Mouse (Mus musculus) CH12.LX (cell line): ENCODE data around the gene Tbc1d14. TPM values are rescaled to one million over a fixed set of nuclear protein-coding genes. Genes with fewer than 3 reads are reported as not detected.

Source experiments
- DNase-seq: peaks from one replicate; pipeline ENCODE4 v3.0.0-alpha.2; 2013; ENCODE audit errors: extremely low read depth
- H3K27ac ChIP-seq: 2 replicates; pipeline ENCODE4 v1.5.1; 2012; ENCODE audit warnings: low read depth, mild to moderate bottlenecking, control low read depth, moderate library complexity; ENCODE audit not compliant: insufficient read depth
- H3K27me3 ChIP-seq: replicated peaks from 2 replicates; pipeline ENCODE3; 2012; ENCODE audit warnings: inconsistent platforms
- H3K36me3 ChIP-seq, 2 experiments: replicated peaks in 1 of 2; 2 replicates each; pipeline versions ENCODE3 to v1.6.1; 2012; ENCODE audit warnings: inconsistent platforms in 1 of 2, low read length in 1 of 2, mild to moderate bottlenecking in 1 of 2, mixed read lengths in 1 of 2, moderate library complexity in 1 of 2; ENCODE audit not compliant: control insufficient read depth in 1 of 2, insufficient read depth in 1 of 2
- H3K4me1 ChIP-seq, 2 experiments: 2 replicates each; pipeline ENCODE4 v1.6.1; 2012; ENCODE audit warnings: inconsistent platforms in 1 of 2, moderate library complexity in 1 of 2; ENCODE audit not compliant: insufficient read depth in 2 of 2, control insufficient read depth in 1 of 2
- H3K4me2 ChIP-seq: 2 replicates; pipeline ENCODE4 v1.6.1; 2012; ENCODE audit warnings: low read depth, mild to moderate bottlenecking, control low read depth; ENCODE audit not compliant: poor library complexity, insufficient read depth, severe bottlenecking
- H3K4me3 ChIP-seq, 3 experiments: fragments of 150-350 bp in 1 of 3; sonication (generic) in 1 of 3; replicated peaks in 1 of 3; 2 replicates each; pipeline versions ENCODE3 to v1.5.1; 2011 to 2012; ENCODE audit warnings: low read depth in 2 of 3, low read length in 2 of 3, mild to moderate bottlenecking in 2 of 3, moderate library complexity in 2 of 3, control low read depth in 1 of 3, improper control_type of control experiment in 1 of 3, inconsistent platforms in 1 of 3, mixed read lengths in 1 of 3; ENCODE audit not compliant: poor library complexity in 1 of 3
- H3K79me2 ChIP-seq: replicated peaks from 2 replicates; pipeline ENCODE4 v1.6.1; 2012; ENCODE audit warnings: mild to moderate bottlenecking, moderate library complexity; ENCODE audit not compliant: control insufficient read depth, poor library complexity, insufficient read depth, severe bottlenecking; ENCODE audit errors: extremely low read depth
- H3K9ac ChIP-seq: 2 replicates; pipeline ENCODE4 v1.6.1; 2012; ENCODE audit warnings: low read depth, mild to moderate bottlenecking, control low read depth, moderate library complexity; ENCODE audit not compliant: insufficient read depth
- H3K9me3 ChIP-seq: replicated peaks from 2 replicates; pipeline ENCODE3; 2012; ENCODE audit warnings: low read length, inconsistent platforms, mixed read lengths
- CHD1 ChIP-seq: IDR thresholded peaks from 2 replicates; pipeline ENCODE4 v1.6.1; 2012; ENCODE audit warnings: low read depth, low read length, improper control_type of control experiment, inconsistent platforms
- CHD2 ChIP-seq: IDR thresholded peaks from 2 replicates; pipeline ENCODE4 v1.6.1; 2011; ENCODE audit warnings: low read length, improper control_type of control experiment
- E2F4 ChIP-seq: IDR thresholded peaks from 2 replicates; pipeline ENCODE4 v1.6.1; 2011; ENCODE audit warnings: low read depth, low read length, improper control_type of control experiment; ENCODE audit not compliant: insufficient replicate concordance
- ELF1 ChIP-seq: IDR thresholded peaks from 2 replicates; pipeline ENCODE4 v1.6.1; 2014; ENCODE audit warnings: low read depth, mild to moderate bottlenecking, inconsistent platforms, low read length, improper control_type of control experiment
- EP300 ChIP-seq: IDR thresholded peaks from 2 replicates; pipeline ENCODE4 v1.6.1; 2011; ENCODE audit warnings: low read length, improper control_type of control experiment
- ETS1 ChIP-seq: conservative IDR thresholded peaks from 2 replicates; pipeline ENCODE4 v1.6.1; 2012; ENCODE audit warnings: low read depth, mild to moderate bottlenecking, inconsistent platforms, low read length, improper control_type of control experiment, moderate library complexity
- HCFC1 ChIP-seq: IDR thresholded peaks from 2 replicates; pipeline ENCODE4 v1.6.1; 2012; ENCODE audit warnings: low read depth, mild to moderate bottlenecking, inconsistent platforms, low read length, improper control_type of control experiment
- JUND ChIP-seq: conservative IDR thresholded peaks from 2 replicates; pipeline ENCODE4 v1.6.1; 2011; ENCODE audit warnings: low read depth, low read length, improper control_type of control experiment
- KAT2A ChIP-seq: IDR thresholded peaks from 2 replicates; pipeline ENCODE4 v1.6.1; 2012; ENCODE audit warnings: low read length, improper control_type of control experiment, inconsistent platforms; ENCODE audit not compliant: insufficient replicate concordance
- MAFK ChIP-seq: IDR thresholded peaks from 2 replicates; pipeline ENCODE4 v1.6.1; 2011; ENCODE audit warnings: low read length, improper control_type of control experiment; ENCODE audit not compliant: insufficient replicate concordance
- MAX ChIP-seq: IDR thresholded peaks from 2 replicates; pipeline ENCODE4 v1.6.1; 2011; ENCODE audit warnings: low read length, improper control_type of control experiment
- MAZ ChIP-seq: IDR thresholded peaks from 2 replicates; pipeline ENCODE4 v1.6.1; 2012; ENCODE audit warnings: low read depth, mild to moderate bottlenecking, inconsistent platforms, low read length, improper control_type of control experiment, moderate library complexity
- MYC ChIP-seq: IDR thresholded peaks from 2 replicates; pipeline ENCODE4 v1.6.1; 2011; ENCODE audit warnings: low read depth, mild to moderate bottlenecking, improper control_type of control experiment, low read length
- PAX5 ChIP-seq: IDR thresholded peaks from 2 replicates; pipeline ENCODE4 v1.6.1; 2012; ENCODE audit warnings: low read length, inconsistent platforms, mixed read lengths
- POLR2A ChIP-seq: IDR thresholded peaks from 2 replicates; pipeline ENCODE4 v1.6.1; 2011; ENCODE audit warnings: low read depth, mild to moderate bottlenecking, improper control_type of control experiment, low read length
- RAD21 ChIP-seq: IDR thresholded peaks from 2 replicates; pipeline ENCODE4 v1.6.1; 2011; ENCODE audit warnings: low read depth, mild to moderate bottlenecking, low read length, improper control_type of control experiment, moderate library complexity
- RCOR1 ChIP-seq: conservative IDR thresholded peaks from 2 replicates; pipeline ENCODE4 v1.6.1; 2012; ENCODE audit warnings: low read depth, mild to moderate bottlenecking, inconsistent platforms, low read length, improper control_type of control experiment
- TCF12 ChIP-seq: IDR thresholded peaks from 2 replicates; pipeline ENCODE4 v1.6.1; 2014; ENCODE audit warnings: low read depth, mild to moderate bottlenecking, inconsistent platforms, low read length, improper control_type of control experiment
- ZC3H11A ChIP-seq: IDR thresholded peaks from 2 replicates; pipeline ENCODE4 v1.6.1; 2012; ENCODE audit warnings: low read depth, mild to moderate bottlenecking, inconsistent platforms, low read length, improper control_type of control experiment
- ZKSCAN1 ChIP-seq: IDR thresholded peaks from 2 replicates; pipeline ENCODE4 v1.6.1; 2012; ENCODE audit warnings: low read depth, inconsistent platforms, low read length, improper control_type of control experiment, borderline replicate concordance
- ZNF384 ChIP-seq: IDR thresholded peaks from 2 replicates; pipeline ENCODE4 v1.6.1; 2012; ENCODE audit warnings: low read depth, low read length, improper control_type of control experiment, inconsistent platforms
- dilution Hi-C: fragments of 300-500 bp; cut with MboI; formaldehyde crosslinking; loops from 2 replicates; pipeline ENCODE4 v1.14.3; 2020; ENCODE audit warnings: low sequenced_read_pairs; ENCODE audit not compliant: extremely low pct_unique_long_range_greater_than_20kb, extremely low pct_ligation_motif_present
- in situ Hi-C: fragments of 300-500 bp; cut with MboI; formaldehyde crosslinking; loops from 3 replicates; pipeline ENCODE4 v1.14.3; 2019; ENCODE audit warnings: low sequenced_read_pairs, low pct_ligation_motif_present, low pct_unique_long_range_greater_than_20kb, mixed read lengths
- polyA plus RNA-seq: library from polyadenylated mRNA; unstranded; fragments of >175 nt; gene quantifications from 2 replicates; pipeline ENCODE4 v1.2.1, GENCODE M21; 2012; ENCODE audit warnings: low read depth; ENCODE audit not compliant: insufficient read length
- total RNA-seq, 2 experiments: library from RNA; depleted of rRNA; stranded (reverse); fragments of 300-350 nt in 1 of 2; fragments of >200 nt in 1 of 2; gene quantifications; 2 replicates each; pipeline ENCODE4 v1.2.3; 2012 to 2014

Gene Tbc1d14
- total and polyA plus RNA-seq, 3 experiments = 5.7 to 29.1 (median 10.1) TPM

DNA sequence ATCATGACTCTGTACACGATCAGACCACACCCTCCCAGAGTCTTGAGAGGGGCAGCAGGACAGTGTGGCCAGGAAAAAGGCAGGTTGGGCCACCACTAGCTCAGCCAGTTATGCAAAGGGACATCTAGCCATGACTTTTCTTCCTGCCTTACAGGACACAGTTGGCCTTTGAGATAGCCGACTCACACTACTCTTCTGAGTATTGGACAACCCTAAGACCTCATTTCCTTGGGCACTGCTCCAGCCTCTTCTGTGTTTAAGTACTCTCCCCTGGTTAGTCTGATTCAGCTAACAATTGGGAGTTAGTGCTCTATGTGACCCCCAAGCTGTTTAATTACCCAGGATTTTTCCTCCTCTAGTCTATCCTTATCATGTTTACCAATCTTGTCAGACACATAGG, 113.3 kb downstream of the Tbc1d14 start:
- Histone ChIP-seq H3K4me3 (no peak overlapping the region), H3K36me3 (peaks cover 10 to 63% of the 10 kb centered on the region in 2 experiments)

DNA sequence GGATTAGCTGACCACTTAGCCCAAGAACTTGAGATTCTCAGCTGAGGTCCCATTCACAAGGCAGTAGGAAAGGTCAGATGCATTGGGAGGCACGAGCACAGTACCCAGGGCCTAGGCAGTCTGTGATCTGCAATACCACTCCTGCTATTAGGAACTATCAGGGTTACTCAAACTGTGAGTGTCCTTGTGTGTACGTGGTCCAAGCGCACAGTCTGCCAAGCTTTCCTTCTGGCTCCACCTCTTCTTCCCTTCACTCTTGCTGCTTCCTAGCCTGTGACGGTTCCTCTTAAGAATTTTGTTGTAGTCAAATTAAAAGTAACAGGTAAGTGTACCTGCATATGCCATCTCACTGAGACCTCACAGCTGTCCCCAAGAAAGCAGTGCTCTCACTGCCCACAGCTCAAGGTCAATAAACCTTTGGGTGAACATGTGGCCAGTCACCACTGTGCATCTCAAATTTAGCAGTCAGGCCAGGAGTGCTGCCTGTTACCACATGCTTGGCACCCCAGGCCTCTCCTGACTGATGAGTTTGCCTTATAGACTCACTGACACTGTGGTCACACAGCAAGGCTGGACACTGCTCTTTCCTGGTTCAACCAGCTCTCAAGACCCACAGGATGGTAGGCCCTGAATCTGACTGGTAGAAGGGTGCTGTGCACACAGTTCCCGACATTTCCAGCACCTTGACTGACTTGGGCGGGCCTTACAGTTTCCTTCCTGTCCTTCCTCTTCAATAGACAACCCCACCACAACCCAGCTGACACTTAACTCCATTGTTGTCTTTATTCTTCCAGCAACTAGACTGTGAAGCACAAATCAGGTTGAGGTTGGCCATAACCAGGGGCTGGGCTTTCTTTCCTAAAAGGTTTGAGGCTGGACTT, 114.3 kb downstream of the Tbc1d14 start:
- no peaks in the 10 kb centered on the region for H3K27me3 ChIP-seq
- H3K4me2 ChIP-seq = no peak overlapping the region
- H3K27ac ChIP-seq = no peak overlapping the region
- peaks cover 12 to 69% of the 10 kb centered on the region in 2 experiments for H3K36me3 ChIP-seq
- DNase-seq = no peak
- dilution Hi-C loops = no loop called here
- peaks cover 12 to 47% of the 10 kb centered on the region in 2 experiments for H3K4me1 ChIP-seq
- H3K9ac ChIP-seq = no peak overlapping the region
- no peak for TF ChIP-seq ZNF384
- no peak for TF ChIP-seq MAZ
- H3K4me3 ChIP-seq = no peak overlapping the region
- no peaks in the 10 kb centered on the region for H3K9me3 ChIP-seq
- in situ Hi-C loops = loop anchor here (5.0 kb wide), 1 partner anchor 34 kb away; no protein-coding TSS in a partner anchor
- peaks cover 12% of the 10 kb centered on the region for H3K79me2 ChIP-seq

More for the DNA sequence above, 113.3 kb downstream of the Tbc1d14 start:
- Histone ChIP-seq H3K27ac (no peak overlapping the region), H3K79me2 (peaks cover 12% of the 10 kb centered on the region), H3K9ac (no peak overlapping the region), H3K9me3 (no peaks in the 10 kb centered on the region), H3K4me1 (peaks cover 13 to 50% of the 10 kb centered on the region in 2 experiments), H3K4me2 (no peak overlapping the region), H3K27me3 (no peaks in the 10 kb centered on the region)
- dilution Hi-C loops (no loop called here), in situ Hi-C loops (loop anchor here (5.0 kb wide), 3 partner anchors 33 to 263 kb away; no protein-coding TSS in a partner anchor)
- TF ChIP-seq ELF1 (no peak), E2F4 (no peak), ZC3H11A (no peak), ETS1 (no peak), EP300 (no peak), TCF12 (no peak)
- DNase-seq = no peak

DNA sequence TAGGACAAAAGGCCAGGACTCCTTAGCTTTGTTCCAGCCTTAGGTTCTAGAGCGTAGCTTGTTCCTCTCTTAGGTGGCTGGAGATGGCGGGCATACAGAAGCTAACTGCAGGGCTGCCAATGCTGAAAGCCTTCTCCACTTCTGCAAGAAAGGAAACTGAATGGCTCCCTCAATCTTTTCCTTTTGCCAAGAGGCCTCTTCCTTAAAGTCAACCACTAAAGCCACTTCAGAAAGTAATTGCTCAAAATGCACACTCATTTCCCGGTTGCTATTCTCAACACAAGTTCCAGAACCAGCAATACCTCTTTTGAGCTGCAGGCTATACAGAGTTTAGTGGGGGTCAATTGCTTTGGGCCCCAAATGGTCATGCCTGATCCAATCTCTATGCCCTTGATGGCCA, 115.6 kb downstream of the Tbc1d14 start:
- Histone ChIP-seq H3K27ac (no peak overlapping the region), H3K9ac (no peak overlapping the region), H3K79me2 (peaks cover 2% of the 10 kb centered on the region), H3K36me3 (peaks cover 22 to 79% of the 10 kb centered on the region in 2 experiments), H3K4me3 (no peak overlapping the region), H3K4me2 (no peak overlapping the region), H3K4me1 (peaks cover 8 to 37% of the 10 kb centered on the region in 2 experiments), H3K27me3 (no peaks in the 10 kb centered on the region), H3K9me3 (no peaks in the 10 kb centered on the region)
- dilution Hi-C loops (no loop called here), in situ Hi-C loops (loop anchor here (5.0 kb wide), 1 partner anchor 35 kb away; no protein-coding TSS in a partner anchor)
- TF ChIP-seq ZNF384 = no peak
- TF ChIP-seq MYC = no peak
- TF ChIP-seq E2F4 = no peak
- TF ChIP-seq JUND = no peak
- TF ChIP-seq ELF1 = no peak
- TF ChIP-seq ZKSCAN1 = no peak
- no peak for TF ChIP-seq ZC3H11A
- no peak for TF ChIP-seq RAD21
- TF ChIP-seq MAX = no peak
- TF ChIP-seq KAT2A = no peak
- TF ChIP-seq CHD2 = no peak
- TF ChIP-seq RCOR1 = no peak
- TF ChIP-seq PAX5 = no peak
- TF ChIP-seq HCFC1 = no peak
- TF ChIP-seq CHD1 = no peak
- no peak for TF ChIP-seq POLR2A
- TF ChIP-seq MAFK = no peak
- DNase-seq = no peak
